Mouse (Mus musculus): ENCODE results near the gene Pnpo.

The Pnpo gene

GRCm38 (mm10) chr11:96937549-96938425 is 6.0 kb downstream of the Pnpo start:
- DNase-seq (ENCODE audit: low spot score in 2 of 2), result peak; percentile 26 to 50

GRCm38 (mm10) chr11:96935872-96936650 is 7.7 kb downstream of the Pnpo start:
- DNase-seq (ENCODE audit: low spot score in 2 of 2), result no peak

- DNase-seq (ENCODE audit: low spot score in 2 of 2), result peak; percentile 57 to 70
These were observed 8.8 kb downstream of the Pnpo start for GRCm38 (mm10) chr11:96934921-96935356.

GRCm38 (mm10) chr11:96933562-96934276 is 10.1 kb downstream of the Pnpo start:
- DNase-seq (ENCODE audit: low spot score in 2 of 2), result no peak

- no peak for DNase-seq (ENCODE audit: low spot score in 2 of 2)
These were observed 12.3 kb downstream of the Pnpo start for GRCm38 (mm10) chr11:96931327-96932062.

- DNase-seq (ENCODE audit: low spot score in 2 of 2), result no peak
These were observed 13.9 kb downstream of the Pnpo start for GRCm38 (mm10) chr11:96929766-96930331.

GRCm38 (mm10) chr11:96929096-96929765 is 14.6 kb downstream of the Pnpo start:
- no peak for DNase-seq (ENCODE audit: low spot score in 2 of 2)

- no peak for DNase-seq (ENCODE audit: low spot score in 2 of 2)
These were observed 15.1 kb downstream of the Pnpo start for GRCm38 (mm10) chr11:96928691-96929090.

- DNase-seq (ENCODE audit: low spot score in 2 of 2), result no peak
These were observed 15.7 kb downstream of the Pnpo start, which contains the start of gene Prr15l for GRCm38 (mm10) chr11:96928088-96928487. TSS of gene Prr15l (plus strand) at chr11:96928104.

GRCm38 (mm10) chr11:96926587-96926986 is 17.2 kb downstream of the Pnpo start:
- no peak for DNase-seq (ENCODE audit: low spot score in 2 of 2)

GRCm38 (mm10) chr11:96925469-96926148 is 18.2 kb downstream of the Pnpo start:
- DNase-seq (ENCODE audit: low spot score in 2 of 2), result no peak

GRCm38 (mm10) chr11:96924861-96925260 is 18.9 kb downstream of the Pnpo start:
- no peak for DNase-seq (ENCODE audit: low spot score in 2 of 2)

- DNase-seq (ENCODE audit: low spot score in 2 of 2), result no peak
These were observed 24.8 kb downstream of the Pnpo start for GRCm38 (mm10) chr11:96919003-96919402.

GRCm38 (mm10) chr11:96917415-96917814 is 26.4 kb downstream of the Pnpo start:
- DNase-seq (ENCODE audit: low spot score in 2 of 2), result peak; percentile 48 to 68

GRCm38 (mm10) chr11:96916885-96917396 is 26.8 kb downstream of the Pnpo start:
- no peak for DNase-seq (ENCODE audit: low spot score in 2 of 2)

- DNase-seq (ENCODE audit: low spot score in 2 of 2), result peak; percentile 99
These were observed 27.5 kb downstream of the Pnpo start, which contains the start of gene Cdk5rap3 for GRCm38 (mm10) chr11:96916044-96916884. TSS of gene Cdk5rap3 (minus strand) at chr11:96916496.

GRCm38 (mm10) chr11:96912682-96913081 is 31.1 kb downstream of the Pnpo start:
- peak in 1 of 2 experiments; percentile 38 for DNase-seq (ENCODE audit: low spot score in 2 of 2)

GRCm38 (mm10) chr11:96910003-96910402 is 33.8 kb downstream of the Pnpo start:
- DNase-seq (ENCODE audit: low spot score in 2 of 2), result peak; percentile 57 to 61
